In the genomic region with DNA sequence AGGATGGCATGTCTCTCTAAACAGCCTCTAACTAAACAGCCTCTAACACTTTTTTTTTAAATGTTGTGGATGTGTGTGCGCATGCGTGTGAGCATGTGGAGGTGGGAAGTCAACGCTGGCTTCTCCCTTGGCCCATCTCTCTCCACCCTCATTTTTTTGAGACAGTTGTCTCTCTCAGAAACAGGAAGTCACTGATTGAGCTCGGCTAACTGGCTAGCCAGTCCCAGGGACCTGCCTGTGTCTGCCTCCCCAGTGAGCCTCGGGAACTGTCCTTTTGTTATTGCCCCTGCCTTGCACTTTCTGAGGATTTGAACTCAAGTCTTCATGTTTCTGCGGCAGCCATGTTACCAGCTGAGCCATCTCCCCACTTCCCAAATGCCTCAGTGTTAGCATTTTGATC, we compare ENCODE assay signal across 26 mouse cellular contexts. TPM values are rescaled to one million over a fixed set of nuclear protein-coding genes. Genes with fewer than 3 reads are reported as not detected.
"Had no signal": no experiment of that assay in that cellular context is flagged by ENCODE, and none has a peak within 500 bp of the region (broad histone marks: within the 10 kb centered on the region; RNA-seq: fewer than 3 reads in every experiment).

No protein-coding gene starts in this region.

- H3K36me3 ChIP-seq: limb, embryonic 10.5 days; limb, embryonic 13.5 days; liver, embryonic 12.5 days; liver, embryonic 15.5 days; midbrain, embryonic 12.5 days; midbrain, embryonic 15.5 days; neural tube, embryonic 12.5 days; neural tube, embryonic 15.5 days; stomach, embryonic 15.5 days had no signal

- H3K4me2 ChIP-seq: limb, embryonic 13.5 days; liver, embryonic 12.5 days; liver, embryonic 15.5 days; midbrain, embryonic 12.5 days; midbrain, embryonic 15.5 days; neural tube, embryonic 12.5 days; neural tube, embryonic 15.5 days; stomach, embryonic 15.5 days had no signal

- DNase-seq: kidney, adult 18-20 months; kidney, adult 9 months; kidney, postnatal 25 days; layer of hippocampus, adult 9-11 months; liver; lung, adult 18-20 months; lung, postnatal 36 days; right cerebral cortex, adult 18-20 months; right cerebral cortex, postnatal 25 days; spleen, adult 18-20 months; thymus, postnatal 36 days had no signal

- H3K4me3 ChIP-seq: layer of hippocampus, adult 2 months; limb, embryonic 10.5 days; limb, embryonic 13.5 days; liver, embryonic 12.5 days; liver, embryonic 15.5 days; midbrain, embryonic 12.5 days; midbrain, embryonic 15.5 days; neural tube, embryonic 12.5 days; neural tube, embryonic 15.5 days; stomach, embryonic 15.5 days had no signal

- H3K27ac ChIP-seq: layer of hippocampus, adult 2 months; limb, embryonic 10.5 days; limb, embryonic 13.5 days; liver, embryonic 12.5 days; liver, embryonic 15.5 days; midbrain, embryonic 12.5 days; midbrain, embryonic 15.5 days; neural tube, embryonic 12.5 days had no signal

- ATAC-seq: intestine, embryonic 16.5 days; liver, embryonic 12.5 days; midbrain, embryonic 15.5 days had no signal

- H3K27me3 ChIP-seq: midbrain, embryonic 15.5 days; neural tube, embryonic 15.5 days had no signal

- H3K9me3 ChIP-seq: limb, embryonic 10.5 days; limb, embryonic 13.5 days; liver, embryonic 12.5 days; liver, embryonic 15.5 days; midbrain, embryonic 12.5 days; midbrain, embryonic 15.5 days; neural tube, embryonic 12.5 days; neural tube, embryonic 15.5 days; stomach, embryonic 15.5 days had no signal

- H3K9ac ChIP-seq: limb, embryonic 13.5 days; liver, embryonic 12.5 days; liver, embryonic 15.5 days; midbrain, embryonic 12.5 days; midbrain, embryonic 15.5 days; neural tube, embryonic 12.5 days; neural tube, embryonic 15.5 days; stomach, embryonic 15.5 days had no signal

RNA-seq across cellular contexts. Expression of gene Sftpb, which starts 58.1 kb away (rescaled TPM):
- total RNA-seq: layer of hippocampus, adult 2 months; layer of hippocampus, postnatal 25 days; left cerebral cortex, adult 18-20 months; left cerebral cortex, postnatal 25 days had no signal
- polyA plus RNA-seq: limb, embryonic 10.5 days; limb, embryonic 13.5 days; liver, embryonic 12.5 days; liver, embryonic 15.5 days; midbrain, embryonic 12.5 days; neural tube, embryonic 12.5 days; urinary bladder, adult 2 months had no signal
